Mouse (Mus musculus): Measurements from ENCODE around the gene Cmpk1.
"Not testable (repeated sequence)": the region's sequence is repeated elsewhere in the genome, so short reads cannot be mapped to it uniquely, and the experiment has no call there.

Gene Cmpk1

GRCm38 (mm10) chr4:114986591-114987432 is at the start of gene Cmpk1:
Cmpk1 (minus strand) TSS chr4:114987241.
- DNase-seq (ENCODE audit: low spot score in 2 of 2): peak; percentile 73 to 85

DNA sequence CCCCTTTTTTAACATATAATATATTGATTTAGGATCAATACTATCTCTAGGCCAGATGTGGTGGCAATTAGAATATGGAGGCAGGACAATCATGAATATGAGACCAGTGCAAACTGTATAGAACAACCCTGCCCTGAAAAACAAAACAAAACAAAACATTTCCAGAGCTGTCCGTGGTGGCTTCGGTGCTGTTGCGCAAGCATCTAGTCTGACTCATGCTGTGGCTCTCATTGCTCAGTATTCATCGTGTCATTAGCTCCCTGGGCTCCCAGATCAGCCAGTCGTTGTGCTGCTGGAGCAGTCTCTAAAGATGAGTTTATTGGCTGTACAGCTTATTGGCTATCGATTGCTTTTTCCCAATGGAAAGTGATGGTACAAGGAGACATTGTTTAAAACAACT is 48.0 kb upstream of the Cmpk1 start:
- peak; percentile 12 to 49 for DNase-seq (ENCODE audit: low spot score in 2 of 2)

- DNase-seq (ENCODE audit: low spot score in 2 of 2): no peak
These were observed 33.0 kb upstream of the Cmpk1 start for GRCm38 (mm10) chr4:115019997-115020396.

- DNase-seq (ENCODE audit: low spot score in 2 of 2): no peak
These were observed 27.2 kb upstream of the Cmpk1 start for GRCm38 (mm10) chr4:115014276-115014675.

- no peak for DNase-seq (ENCODE audit: low spot score in 2 of 2)
These were observed 13.4 kb upstream of the Cmpk1 start for GRCm38 (mm10) chr4:115000429-115000795.

GRCm38 (mm10) chr4:114999773-115000428 is 12.9 kb upstream of the Cmpk1 start, which contains the start of gene Stil:
Stil (plus strand) TSS chr4:115000159.
- DNase-seq (ENCODE audit: low spot score in 2 of 2): peak; percentile 89 to 96

GRCm38 (mm10) chr4:114999445-114999772 is 12.4 kb upstream of the Cmpk1 start:
- no peak for DNase-seq (ENCODE audit: low spot score in 2 of 2)

DNA sequence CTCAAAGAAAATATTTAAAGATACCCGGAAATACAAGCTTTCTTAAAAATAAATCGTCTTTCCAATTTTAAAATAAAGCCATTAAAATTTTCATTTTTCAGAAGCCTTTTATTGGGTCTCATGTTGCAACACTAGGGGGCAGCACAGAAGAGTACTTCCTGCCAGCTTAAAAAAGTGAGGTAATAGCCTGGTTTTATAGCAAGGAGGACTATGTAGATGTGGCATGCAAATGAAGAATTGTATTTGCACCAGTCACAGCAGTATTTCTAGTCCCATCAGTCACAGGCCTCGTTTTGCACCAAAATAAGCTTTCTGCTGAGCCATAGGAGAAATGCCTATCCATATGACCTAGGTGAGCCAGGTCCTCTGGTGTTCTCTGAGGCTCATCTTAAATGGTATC is 10.0 kb upstream of the Cmpk1 start:
- DNase-seq (ENCODE audit: low spot score in 2 of 2): no peak

DNA sequence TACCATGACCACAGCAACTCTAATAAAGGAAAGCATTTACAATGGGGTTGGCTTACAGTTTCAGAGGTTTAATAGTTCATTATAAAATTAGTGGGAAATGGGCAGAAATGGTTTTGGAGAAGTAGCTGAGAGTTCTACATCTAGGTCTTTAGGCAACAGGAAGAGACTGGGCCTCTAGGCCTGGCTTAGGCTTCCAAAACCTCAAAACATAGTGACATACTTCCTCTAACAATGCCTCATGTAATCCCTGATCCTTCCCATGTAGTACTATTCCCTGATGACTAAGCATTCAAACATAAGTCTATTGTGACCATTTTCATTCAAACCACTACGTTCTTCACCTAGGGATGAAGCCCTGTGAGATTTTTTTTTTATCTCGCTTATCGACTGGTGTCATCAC is 7.2 kb upstream of the Cmpk1 start:
- DNase-seq (ENCODE audit: low spot score in 2 of 2): no peak

DNA sequence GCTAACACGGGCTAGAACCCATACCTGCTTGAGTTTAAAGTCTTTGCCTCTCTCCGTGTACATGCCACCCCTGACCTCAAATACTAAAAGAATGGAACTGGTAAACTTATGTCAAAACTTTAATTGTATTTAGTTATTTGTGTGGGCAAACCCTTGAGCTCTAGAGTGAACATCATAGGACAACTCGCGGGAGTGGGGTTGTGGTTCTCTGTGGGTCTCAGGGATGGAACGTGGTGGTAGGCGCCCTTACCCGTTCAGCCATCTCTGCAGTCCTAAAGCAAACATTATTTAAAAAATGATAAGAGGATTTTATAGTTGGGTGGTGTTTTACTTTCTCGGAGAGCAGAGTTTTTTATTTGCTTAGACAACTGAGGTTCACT is 840 bp downstream of the Cmpk1 start:
- no peak for DNase-seq (ENCODE audit: low spot score in 2 of 2)

DNA sequence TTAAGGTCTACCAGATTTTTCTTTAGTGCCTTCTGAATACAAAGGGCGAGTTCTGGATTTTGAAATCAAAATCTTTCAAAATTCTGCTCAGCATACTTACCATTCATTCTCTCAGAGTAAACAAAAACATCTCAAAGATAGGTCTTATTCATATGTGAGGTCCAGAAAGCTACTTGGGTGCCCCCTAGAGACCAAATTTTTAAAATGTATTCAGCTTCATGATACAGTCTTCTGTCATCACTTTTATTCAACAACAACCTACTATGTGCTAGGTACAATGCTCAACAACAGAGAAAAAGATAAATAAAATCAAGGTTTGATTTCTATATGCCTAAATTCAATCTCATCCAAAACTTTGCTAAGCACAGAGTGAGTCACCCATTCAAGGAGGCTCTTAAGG is 4.0 kb downstream of the Cmpk1 start:
- no peak for DNase-seq (ENCODE audit: low spot score in 2 of 2)

GRCm38 (mm10) chr4:114982619-114983018 is 4.4 kb downstream of the Cmpk1 start:
- no peak for DNase-seq (ENCODE audit: low spot score in 2 of 2)

DNA sequence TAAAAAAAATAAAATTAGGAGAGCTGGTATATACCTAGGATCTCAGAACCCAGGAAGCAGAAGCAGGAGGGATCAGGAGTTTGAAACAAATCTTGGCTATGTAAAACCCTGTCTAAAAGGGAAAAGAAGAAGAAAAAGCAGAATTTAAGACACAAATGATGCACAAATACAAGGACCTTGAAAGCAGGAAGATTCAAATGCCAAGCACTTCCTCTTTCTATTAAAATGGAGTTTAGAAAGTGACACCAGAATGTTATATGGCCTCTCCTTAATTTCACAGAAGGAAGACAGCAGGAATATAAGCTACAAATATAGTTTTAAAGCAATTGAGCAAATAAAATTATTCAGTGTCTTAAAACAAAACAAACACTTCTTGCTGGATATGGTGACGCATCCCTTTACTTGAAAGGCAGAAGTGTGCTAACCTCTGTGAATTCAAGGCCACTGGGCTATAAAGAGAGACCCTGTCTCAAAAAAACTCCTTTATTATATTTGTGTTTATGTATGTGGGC is 13.8 kb downstream of the Cmpk1 start:
- DNase-seq (ENCODE audit: low spot score in 2 of 2): no peak

- no peak for DNase-seq (ENCODE audit: low spot score in 2 of 2)
These were observed 16.3 kb downstream of the Cmpk1 start for GRCm38 (mm10) chr4:114970736-114971135.

GRCm38 (mm10) chr4:114960881-114961280 is 26.2 kb downstream of the Cmpk1 start:
- not testable (repeated sequence) for DNase-seq (ENCODE audit: low spot score in 2 of 2)

GRCm38 (mm10) chr4:114959533-114959932 is 27.5 kb downstream of the Cmpk1 start:
- no peak for DNase-seq (ENCODE audit: low spot score in 2 of 2)

GRCm38 (mm10) chr4:114958786-114959185 is 28.3 kb downstream of the Cmpk1 start:
- no peak for DNase-seq (ENCODE audit: low spot score in 2 of 2)

DNA sequence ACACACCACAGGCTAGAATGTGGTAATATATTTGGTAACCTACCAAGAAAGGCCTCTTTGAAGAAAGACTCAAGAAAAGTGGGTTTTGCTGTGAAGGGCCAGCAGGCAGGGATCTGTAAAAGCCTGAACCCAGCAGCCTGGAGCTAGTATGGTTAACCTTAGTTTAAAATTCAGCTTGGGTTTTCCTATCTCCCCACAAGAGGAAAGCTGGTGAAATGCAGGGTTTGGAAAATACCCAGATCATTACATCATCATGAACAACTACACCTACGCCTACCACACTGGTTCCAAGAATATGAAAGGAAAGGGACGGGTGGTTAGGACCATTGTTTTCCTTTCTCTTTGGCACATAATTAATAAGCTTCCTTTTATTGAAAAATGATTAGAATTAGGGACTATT is 28.8 kb downstream of the Cmpk1 start:
- no peak for DNase-seq (ENCODE audit: low spot score in 2 of 2)

DNA sequence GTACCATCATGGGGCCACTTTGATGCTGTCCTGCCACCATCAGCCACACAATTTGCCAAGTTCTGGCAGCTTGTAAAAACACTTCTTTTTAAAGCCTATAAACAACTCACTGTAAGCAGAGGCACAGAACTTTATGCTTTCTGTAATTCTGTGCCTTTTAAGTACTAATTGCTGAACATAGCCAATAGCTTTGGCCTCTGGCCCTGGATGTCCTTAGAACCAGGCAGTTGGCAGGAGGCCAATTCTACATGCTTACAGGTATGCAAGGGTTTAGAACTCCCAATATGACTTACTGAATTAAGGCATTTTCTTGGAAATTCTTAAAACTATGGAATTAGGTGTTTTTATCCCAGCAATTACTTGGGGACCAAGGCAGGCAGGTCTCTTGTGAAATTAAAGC is 29.6 kb downstream of the Cmpk1 start:
- DNase-seq (ENCODE audit: low spot score in 2 of 2): no peak

- no peak for DNase-seq (ENCODE audit: low spot score in 2 of 2)
These were observed 33.9 kb downstream of the Cmpk1 start for GRCm38 (mm10) chr4:114953172-114953571.

DNA sequence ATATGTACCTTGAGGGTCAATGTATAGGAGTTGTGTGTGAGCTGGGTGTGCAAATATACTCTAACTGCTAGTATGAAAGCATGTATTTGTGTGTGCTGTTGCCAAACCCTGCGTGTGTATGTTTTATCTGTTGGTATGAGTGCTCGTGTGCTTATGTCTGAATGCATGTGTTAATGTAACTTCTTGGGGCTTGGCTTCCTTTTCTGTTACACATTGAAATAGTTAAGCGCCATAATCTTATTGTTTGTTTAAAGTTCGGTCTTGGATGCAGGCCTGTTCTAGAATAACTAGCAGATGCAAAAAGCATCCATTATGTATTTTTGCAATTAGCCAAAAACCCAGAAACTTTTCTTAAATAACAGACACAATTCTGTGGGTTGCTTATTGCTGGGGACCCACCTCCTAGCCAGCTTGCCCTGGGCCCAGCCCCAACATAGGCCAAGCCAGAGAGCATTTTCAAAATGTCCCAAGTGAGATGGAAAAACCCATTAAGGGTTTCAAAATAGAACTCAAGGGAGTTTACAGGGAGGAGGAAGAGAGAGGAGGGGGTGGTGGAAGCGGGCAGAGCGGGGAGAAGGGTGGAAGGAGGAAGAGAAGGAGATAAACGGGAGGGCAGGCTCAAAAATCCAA is 39.1 kb downstream of the Cmpk1 start:
- DNase-seq (ENCODE audit: low spot score in 2 of 2): no peak

DNA sequence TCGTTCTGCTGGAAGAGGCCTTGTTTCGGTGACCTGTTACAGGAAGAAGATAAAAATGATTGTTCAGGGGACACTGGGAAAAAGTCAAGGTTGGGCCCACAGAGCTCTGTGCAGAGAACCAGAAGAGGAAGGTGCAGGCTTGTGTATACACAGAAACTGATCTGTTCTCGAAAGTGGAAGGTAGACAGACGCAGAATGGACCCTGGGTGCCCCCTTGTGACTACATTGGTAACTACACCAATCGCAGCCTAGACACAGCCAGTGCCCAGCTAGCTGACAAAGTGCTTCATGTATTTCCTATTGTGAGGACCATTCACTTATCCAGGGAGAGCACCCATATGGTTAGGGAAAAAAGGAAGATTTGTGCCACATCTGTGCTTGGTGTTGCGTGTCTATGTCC is 39.6 kb downstream of the Cmpk1 start:
- DNase-seq (ENCODE audit: low spot score in 2 of 2): peak; percentile 72 to 81

GRCm38 (mm10) chr4:114946416-114946815 is 40.6 kb downstream of the Cmpk1 start:
- DNase-seq (ENCODE audit: low spot score in 2 of 2): no peak

Measured in urinary bladder, postnatal 36 days (tissue).